Mouse (Mus musculus): ENCODE data around the gene Fanca.
"Not testable (repeated sequence)": the region's sequence is repeated elsewhere in the genome, so short reads cannot be mapped to it uniquely, and the experiment has no call there.

Gene Fanca

DNA sequence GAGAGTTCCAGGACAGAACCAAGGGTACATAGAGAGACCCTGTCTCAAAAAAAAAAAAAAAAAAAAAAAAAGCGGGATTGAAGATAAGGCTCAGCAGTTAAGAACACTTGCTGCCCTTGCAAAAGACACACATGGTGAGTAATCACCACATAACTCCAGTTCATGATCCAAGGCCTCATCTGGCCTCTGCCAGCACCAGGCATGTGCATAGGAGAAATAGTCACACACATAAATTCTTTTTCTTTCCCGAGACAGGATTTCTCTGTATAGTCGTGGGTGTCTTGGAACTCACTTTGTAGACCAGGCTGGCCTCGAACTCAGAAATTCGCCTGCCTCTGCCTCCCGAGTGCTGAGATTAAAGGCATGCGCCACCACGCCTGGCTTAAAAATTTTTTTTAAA is 60.8 kb downstream of the Fanca start:
- DNase-seq: not testable (repeated sequence)

DNA sequence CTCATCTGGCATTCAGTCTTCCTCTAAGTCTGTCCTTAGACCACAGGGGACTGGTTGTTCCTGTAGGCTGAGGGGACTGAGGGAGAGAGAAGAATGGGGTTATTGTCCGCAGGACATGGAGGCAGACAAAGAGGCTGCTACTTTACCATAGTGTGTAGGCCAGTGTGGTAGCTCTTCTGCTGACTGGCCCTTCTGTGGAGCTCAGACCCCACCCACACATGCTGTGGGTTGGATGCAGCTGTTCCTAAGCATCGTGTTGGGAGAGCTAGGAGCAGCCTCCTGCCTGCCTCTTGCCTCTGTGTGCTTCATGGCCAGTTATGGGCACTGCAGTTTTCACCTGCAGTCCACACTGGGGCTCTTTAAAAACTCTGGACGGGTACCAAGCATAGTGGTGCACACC is 61.3 kb downstream of the Fanca start:
- no peak for DNase-seq

DNA sequence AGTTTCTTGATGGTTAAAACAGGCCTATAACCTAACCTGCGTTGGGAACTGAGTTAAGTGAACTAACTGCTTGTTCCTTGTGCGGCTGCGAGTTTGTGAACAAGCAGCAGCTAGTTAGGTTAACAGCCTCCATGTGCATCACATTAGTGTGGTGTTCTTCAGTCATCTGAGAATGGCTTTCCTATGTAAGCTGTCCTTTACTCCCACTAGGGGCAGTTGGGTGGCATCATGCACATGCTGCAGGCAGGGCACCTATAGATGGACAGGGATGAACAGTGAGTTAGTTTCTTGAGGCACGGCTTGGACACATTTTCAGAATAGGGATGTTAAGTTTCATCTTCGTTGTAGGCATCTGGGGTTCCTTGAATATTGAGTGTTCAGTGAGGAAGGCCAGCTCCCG is 63.2 kb downstream of the Fanca start:
- no peak for DNase-seq

DNA sequence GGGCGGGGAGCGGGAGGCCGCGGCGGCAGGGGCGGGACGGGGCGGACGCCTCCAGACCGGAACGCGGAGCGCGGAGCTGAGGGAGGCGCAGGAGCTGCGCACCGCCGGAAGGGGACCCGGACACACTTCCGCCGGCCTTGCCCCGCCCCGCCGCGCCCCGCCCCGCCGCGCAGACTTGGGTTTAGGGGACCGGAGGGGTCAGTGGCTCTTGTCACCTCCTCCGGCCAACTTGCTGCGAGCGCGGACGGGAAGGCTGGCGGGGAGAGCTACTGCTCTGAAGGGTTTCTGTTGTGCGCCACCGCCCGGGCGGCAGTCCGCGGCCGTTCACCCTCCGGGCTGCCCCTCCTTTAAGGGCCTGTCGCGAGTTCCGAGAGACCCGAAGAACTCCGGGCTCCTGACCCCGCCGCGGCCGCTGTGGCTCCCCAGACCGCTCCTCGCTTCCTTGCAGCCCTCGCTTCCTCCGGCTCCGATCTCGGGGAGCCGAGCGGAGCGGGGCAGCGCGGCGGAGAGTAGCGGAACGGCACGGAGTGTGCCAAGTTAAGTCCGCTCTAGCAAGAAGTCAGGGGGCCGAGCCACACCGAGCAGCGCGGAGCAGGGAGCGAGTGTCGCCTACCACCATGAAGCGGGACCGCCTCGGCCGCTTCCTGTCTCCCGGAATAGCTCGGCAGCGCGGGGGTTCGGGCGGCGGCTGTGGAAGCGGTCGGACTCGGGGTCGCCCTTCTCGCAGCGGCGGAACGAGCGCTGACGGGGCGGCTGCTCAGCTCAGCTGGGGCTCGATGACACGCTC is 64.1 kb downstream of the Fanca start, which contains the start of the genes Zfp276 and Vps9d1:
TSS of gene Zfp276 (plus strand) at position 97 of the 787 bp plus-strand sequence.
TSS of gene Vps9d1 (minus strand) at position 250 of the 787 bp plus-strand sequence.
- DNase-seq: peak; percentile 80 to 85

DNA sequence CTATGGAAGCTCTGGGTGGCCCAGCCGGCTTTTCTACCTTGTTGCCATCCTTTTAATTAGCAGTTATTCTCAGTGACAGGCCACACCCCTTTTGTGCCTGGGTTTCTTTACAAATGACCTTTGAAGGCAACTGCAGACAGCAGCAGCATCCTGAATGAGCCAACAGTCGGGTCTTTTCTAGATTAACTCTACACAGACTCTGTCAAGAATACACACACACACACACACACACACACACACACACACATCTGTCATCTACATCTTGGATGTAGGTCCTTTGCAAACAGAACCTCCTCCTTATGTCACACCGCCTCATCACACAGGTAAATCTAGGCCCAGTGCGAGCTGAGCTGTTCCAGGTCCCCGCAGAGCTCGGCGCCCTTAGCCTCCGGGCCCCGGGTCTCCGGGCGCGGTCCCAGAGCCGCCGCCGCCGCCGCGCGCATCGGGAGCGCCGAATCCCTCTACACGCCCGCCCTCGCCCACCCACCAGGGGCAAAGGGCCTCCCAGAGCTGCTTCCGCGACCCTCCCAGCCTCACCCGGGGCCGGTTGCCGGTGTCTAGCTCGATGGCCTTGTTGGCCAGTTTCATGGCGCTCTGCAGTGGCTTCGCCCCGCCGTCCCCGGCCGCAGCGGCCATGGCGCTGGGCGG is 64.8 kb downstream of the Fanca start:
- DNase-seq: peak in 1 of 2 experiments; percentile 27

DNA sequence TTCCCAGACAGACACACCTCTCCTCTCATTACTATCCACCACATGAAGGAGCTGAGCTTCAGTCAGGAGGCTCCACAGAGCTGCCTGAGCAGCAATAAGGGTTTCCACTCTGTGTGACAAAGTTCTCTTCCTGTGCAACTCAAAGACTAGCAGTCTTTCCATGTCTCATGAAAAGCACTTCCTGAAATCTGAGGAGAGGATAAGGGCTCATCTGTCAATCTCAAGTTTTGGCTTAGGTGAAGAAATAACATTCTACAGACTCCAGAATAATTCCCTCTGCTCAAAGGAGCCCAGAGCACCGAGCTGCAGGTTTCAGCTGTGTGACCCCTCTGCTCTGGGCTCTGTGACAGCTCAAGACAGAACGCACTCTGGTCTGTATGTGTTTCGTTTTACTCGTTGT is 65.5 kb downstream of the Fanca start:
- DNase-seq: no peak

DNA sequence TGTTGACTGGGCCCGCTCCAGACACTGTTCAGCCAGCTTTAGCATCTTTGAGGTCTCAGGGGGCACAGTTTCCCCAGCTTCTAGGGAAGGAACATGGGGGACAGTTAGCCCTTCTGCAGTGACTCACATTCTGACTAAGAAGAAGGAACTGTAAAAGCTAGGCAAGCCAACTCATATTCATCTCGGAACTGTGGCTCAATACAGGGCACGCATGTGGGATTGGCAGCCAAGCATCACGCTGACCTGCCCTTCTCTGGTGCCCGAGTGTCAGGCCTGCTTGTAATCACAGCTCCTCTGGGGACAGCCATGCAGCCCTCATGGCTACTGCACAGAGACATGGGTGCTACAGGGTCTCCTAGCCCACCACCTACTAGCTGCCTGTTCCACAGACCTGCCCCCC is 67.4 kb downstream of the Fanca start:
- DNase-seq: no peak

DNA sequence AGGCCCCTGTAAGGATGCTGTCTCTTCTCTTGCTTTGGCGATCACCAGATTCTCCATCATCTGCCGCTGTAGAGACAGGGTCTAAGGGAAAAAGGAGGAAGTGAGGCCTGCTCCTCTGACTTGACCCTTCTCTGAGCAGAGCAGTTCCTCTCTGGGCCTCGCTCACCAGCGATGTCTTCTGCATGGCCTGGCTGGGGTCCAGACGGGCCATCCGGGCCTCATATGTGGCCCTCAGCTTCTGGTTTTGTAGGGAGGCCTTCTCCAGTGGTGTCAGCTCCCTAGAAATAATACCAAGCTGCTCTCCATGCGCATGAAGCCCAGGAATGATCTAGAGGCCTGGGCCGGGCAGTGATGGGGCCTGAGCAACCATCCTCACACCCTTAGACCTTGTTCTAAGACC is 69.8 kb downstream of the Fanca start:
- DNase-seq: no peak

DNA sequence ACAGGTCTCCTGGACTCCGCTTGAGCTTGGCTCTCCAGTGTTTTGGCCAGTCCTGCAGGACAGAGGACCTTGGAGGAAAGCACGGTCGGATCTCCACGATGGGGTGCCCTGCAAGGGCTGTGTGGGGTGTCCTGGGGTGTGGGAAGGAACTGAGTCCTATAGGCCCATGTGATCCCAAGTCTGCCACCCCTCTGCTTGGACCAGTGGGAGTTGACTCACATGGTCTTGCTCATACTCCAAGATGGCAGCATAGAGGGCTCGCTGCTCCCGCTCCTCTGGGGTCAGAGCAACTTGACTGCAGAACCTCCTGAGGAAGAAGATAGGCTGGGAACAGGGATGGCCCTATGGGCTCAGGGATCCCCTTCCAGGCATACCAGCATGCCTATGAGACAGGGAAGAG is 70.6 kb downstream of the Fanca start:
- DNase-seq: no peak

DNA sequence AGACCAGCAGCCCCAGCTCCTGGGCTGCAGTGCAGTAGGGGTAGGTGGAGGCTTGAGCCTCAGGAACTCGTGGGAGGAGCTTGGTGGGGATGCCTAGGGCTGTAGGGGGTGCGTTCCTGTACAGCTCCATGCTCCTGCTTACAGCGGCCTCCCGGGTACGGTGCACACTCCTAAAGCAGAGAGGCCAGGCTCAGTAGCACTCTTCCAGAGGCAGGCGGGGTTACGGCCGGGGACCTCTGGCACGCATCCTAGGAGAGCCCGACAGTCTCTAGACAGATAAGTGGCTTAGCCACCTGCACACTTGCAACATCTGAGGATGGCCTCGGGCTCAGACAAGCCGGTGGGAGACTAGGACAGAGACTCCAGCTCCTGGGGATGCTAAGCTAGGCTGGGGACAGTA is 72.8 kb downstream of the Fanca start:
- DNase-seq: no peak

DNA sequence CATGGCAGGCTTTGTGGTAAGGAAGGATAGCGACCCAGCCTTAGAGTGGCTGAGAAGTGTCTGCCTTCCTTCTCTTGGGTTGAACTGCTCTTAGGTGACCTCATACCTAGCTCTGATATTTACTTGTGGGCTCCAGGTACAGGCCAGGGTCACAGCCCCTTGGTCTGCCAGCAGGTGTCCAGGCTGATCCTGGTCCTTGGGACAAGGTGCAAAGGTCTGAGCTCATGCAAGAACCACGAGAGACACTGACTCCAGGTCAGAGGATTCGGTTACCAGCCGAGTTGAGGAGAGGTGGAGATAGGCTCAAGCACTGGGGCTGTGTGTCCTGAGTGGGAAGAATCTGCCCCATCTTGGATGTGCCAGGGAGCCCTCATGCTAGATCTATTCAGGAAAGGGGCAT is 74.0 kb downstream of the Fanca start:
- no peak for DNase-seq

DNA sequence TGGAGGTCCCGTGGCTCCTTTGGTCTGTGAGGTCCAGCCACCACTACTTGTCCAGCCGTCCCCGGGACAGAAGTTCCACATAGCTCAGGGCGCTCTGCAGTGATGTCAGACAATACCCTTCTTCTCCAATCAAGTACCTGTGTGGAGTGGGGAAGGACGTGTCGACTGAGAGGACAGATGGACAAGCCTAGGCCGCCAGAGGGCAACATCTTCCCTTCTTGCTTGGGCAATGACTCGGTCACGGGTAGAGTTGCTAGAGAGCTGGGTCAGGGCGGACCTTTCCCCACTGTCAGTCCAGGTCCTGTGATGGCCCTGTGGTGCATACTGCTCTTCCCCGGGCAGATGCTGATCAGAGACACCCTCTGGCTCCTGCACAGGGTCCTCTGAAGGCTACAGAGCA is 75.3 kb downstream of the Fanca start:
- no peak for DNase-seq

DNA sequence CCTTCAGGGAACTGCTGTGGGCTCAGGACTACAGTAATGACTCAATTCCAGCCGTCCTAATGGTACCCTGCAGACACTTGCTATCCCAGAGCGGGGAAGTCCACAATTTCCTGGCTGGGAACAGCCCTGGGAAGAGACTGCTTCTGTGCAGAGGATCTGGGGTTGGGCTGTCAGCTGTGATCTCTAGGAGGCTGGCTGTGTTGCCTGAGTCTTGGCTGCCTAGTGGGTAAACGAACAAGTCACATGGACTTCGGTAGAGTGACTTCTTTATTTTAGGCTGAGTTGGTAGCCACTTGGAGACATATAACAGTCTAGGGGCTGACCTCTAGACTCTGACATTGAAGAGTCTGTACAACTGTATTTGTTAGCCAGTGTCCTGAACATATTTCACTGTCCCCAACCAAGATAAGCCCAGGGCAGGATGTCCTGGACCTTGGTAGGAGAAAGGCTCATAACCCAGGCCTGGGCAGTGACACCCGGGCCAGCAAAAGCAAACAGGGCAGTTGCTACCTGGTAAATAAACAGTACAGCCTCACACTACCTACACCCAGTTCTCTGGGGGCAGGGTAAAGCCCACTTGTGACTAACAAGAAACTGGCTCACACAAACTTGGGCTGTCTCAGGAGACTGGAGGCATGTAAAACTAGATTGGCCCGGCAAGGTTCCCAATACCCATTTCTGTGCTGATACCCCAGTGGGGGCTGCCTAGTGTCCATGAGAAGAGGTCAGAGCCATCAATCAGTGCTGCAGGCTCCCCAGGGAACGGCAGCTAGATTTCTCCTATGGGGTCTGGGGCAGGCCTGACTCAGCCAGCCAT is 76.1 kb downstream of the Fanca start:
- no peak for DNase-seq

DNA sequence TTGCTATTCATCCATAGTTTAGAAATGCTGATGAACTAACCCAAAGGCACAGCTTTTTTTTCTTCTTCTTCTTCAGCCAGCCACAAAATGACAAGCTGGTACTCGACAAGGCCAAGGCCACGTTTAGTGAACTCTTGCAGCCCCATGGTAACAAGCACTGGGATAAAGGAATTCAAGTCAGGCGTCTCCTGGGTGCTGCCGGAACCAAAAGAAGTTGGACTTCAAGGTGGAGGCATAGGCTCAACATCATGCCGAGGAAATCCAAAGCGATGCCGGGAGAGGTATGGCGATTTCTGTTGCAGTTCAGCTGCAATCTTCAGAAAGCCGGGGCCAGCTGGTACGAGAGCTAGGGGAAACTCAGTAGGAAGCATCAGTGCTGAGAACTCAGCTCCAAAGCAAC is 79.0 kb downstream of the Fanca start:
- no peak for DNase-seq

DNA sequence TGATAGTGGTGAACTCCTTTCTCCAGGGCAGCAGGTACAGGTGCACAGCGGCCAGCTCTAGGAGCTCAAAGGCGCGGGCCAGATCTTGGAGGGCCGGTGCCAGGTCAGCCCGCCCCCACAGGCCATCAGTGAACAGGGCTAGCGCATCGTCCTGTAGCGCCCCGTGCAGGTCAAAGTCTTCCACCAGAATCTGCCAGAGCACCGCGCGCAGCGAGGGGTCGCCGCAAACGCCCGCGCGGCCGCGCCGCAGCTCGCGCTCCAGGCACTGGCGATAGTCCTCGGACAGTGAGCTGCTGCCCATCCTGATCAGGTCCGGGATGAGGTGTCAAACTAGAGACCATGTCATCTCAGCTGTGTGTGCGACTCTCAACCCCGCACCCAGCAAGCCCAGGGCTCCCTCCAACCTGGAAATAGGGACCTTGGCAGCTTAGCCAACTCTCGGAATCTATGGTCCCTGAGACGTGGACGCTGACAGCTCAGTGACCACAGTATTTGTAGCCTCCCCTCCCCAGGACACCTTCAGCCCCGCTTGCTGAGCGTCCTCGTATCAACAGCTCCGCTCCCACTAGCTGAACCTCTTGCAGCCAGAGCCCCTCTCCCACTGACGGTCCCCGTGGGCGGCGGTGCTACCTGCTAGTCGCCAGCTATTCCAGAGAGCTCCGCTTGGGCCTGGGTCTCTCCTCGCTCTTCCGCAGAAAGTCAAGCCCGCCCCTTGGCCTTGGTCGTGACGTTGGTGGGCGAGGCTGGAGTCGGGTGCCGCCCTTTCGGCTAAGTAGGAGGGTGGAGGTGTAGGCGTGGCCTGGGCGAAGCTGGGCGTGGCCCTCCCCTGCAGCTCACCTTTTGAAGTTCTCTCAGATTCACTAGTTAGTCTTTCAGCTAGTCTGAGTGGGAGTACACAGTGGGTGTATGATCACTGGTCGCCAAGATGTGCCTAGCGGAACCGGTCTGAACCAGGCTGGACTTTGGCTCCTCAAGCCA is 82.6 kb downstream of the Fanca start, which contains the start of gene Spata2l:
TSS of gene Spata2l (minus strand) at position 714 of the 978 bp plus-strand sequence.
- DNase-seq: peak; percentile 75 to 82

DNA sequence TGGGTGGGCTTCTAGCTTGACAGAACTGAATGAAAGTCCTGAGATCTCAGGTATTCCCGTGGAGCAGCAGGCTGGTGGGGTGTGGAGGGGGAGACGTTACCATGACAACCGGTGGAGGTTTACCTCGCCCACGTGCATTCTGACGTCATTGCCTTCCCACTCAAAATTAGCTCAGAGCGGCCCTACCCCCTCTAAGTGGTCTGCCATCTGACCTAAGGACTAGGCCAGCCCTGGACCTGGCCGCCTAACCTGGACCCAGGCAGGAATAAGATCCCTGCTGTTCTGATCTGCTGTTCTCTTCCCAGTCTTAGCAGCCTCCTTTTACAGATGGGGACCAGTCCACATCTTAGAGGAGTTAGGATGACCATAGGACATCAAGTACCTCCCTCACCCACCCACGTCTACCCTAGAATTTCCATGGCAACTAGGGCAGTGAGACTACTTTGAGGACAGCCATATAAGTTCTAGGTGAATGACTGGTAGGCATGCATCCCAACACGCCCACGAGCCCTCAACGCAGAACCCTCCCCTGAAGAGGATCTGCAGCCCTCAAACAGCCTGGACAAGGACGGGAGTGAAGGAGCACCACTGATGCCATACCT is 83.4 kb downstream of the Fanca start:
- peak; percentile 42 to 43 for DNase-seq

DNA sequence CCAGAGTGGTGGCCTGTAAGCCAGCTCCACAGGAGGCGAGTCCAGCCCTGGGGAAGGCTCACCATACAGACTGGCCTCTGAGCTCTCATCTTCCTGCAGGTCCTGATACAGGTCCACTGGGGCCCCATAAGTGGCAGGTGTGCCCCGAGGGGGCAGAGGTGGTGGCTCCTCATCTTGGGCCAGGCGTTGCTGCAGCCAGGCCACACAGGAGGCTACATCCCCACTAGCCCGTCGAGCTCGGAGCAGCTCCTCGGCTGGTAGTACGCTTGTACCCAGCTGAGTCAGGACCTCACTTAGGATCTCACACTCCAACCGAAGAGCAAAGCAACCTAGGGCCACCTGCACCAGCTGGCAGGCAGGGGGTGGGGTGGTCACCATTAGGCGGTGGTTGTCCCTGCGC is 84.6 kb downstream of the Fanca start:
- DNase-seq: no peak

DNA sequence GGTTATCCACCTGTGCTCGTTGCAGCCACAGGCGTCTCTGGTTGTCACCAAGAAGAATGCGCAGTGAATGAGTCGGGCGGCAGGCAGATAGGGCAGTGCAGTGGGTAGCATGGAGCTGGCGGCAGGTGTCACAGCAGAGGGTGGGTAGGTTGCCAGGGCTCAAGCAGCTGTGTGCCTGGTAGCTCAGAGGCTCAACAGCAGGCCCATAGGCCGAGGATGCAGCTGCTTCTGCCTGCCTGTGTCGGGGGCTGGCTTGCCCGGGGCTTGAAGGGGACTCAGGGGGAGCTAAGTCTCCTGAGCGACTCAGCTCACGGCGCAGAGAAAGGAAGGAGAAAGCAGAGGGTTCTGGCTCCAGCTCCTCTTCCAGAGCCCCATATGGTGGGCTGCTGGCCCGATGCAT is 85.1 kb downstream of the Fanca start:
- no peak for DNase-seq

DNA sequence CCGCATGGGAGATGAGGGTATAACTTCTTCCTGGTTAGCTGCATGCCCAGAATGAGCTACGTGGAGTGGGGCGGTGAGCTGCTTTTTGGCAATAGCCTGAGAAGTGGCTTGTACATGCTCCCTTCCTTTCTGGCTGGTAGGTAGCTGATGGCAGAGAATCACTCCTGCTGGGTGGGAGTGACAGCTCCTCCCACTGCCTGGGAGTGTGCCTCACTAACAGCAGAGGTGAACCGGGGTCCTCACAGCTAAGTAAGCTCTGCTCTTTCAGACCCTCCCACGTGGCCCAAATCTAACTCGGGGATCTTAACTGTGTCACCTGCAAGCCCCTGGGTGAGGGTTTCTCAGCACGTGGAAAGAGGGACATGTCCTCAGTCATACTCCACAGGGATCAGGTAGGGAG is 85.8 kb downstream of the Fanca start:
- no peak for DNase-seq

DNA sequence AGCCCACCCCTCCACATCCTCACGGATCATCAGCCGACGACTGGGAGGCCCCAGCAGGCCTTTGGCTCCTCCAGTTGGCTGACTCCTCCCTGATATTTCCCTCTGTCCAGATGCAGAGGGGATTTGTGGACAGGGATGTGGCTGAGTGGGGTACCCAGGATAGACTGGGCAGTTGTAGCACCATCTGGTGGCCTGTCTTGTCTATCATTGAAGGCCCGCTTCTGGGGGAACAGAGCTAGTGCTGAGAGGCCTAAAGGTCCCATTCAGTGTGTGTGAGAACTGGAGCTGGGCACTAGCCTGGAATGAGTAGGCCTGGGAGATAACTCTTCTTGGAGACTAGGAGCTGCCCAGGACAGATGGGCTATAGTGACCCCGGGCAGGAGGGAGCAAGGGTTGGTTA is 86.6 kb downstream of the Fanca start:
- no peak for DNase-seq

DNA sequence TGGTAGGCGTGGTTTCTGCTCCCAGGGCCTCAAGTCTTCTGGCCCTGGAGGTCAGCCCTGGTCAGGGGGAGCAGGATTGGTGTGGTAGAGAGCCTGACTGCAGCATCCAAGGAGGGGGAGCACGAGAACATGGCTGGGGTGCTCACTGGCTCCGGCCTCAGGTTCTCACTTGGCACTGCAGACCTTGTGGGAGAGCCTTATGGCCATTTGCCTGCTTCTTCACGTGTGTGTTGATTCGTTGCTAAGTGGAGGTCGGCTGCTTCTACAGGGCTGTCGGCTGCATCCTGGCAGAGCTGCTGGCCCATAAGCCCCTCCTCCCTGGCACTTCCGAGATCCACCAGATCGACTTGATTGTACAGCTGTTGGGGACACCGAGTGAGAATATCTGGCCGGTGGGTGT is 88.0 kb downstream of the Fanca start:
- not testable (repeated sequence) for DNase-seq

DNA sequence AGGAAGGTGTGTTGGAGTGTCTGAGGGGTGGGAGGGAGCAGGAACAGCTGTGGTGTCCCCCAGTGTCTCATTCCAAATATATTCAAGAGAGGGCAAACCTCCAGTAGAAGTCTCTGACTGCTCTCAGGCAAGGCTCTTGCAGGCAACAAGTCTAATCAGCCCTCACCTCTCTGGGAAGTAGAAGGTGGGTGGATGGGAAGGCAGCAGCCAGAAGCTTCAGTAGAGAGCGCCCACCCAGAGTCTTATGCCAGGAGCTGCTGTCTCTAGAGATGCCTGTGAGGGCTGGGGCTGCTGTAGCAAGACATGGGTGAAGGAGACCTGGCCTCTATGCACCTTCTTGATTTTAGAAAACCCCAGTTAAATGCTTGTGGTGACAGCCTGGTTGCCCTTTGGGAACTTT is 90.0 kb downstream of the Fanca start:
- no peak for DNase-seq
